Mouse (Mus musculus) heart, embryonic 12.5 days (tissue): ENCODE data around the gene Mga. TPM values are rescaled to one million over a fixed set of nuclear protein-coding genes. Genes with fewer than 3 reads are reported as not detected.
A peak's percentile ranks its signal among the peaks of the same experiment; 100 is the strongest.

Source experiments
- ATAC-seq: fragments of 200-750 bp; cut with Nextera tagmentation; 2 replicates; pipeline ENCODE4 v1.8.0; 2017; ENCODE audit warnings: moderate TSS enrichment, moderate library complexity; ENCODE audit not compliant: insufficient number of reproducible peaks, low FRiP score
- H3K27ac ChIP-seq: fragments of 300-500 bp; sonication (generic); 2 replicates; pipeline ENCODE4 v1.5.1; 2016; ENCODE audit warnings: mild to moderate bottlenecking, moderate library complexity; ENCODE audit not compliant: poor library complexity, severe bottlenecking
- H3K27me3 ChIP-seq: fragments of 300-500 bp; sonication (generic); replicated peaks from 2 replicates; pipeline ENCODE4 v1.6.1; 2016; ENCODE audit warnings: mild to moderate bottlenecking, moderate library complexity
- H3K36me3 ChIP-seq: fragments of 300-500 bp; sonication (generic); 2 replicates; pipeline ENCODE4 v1.6.1; 2016; ENCODE audit warnings: mild to moderate bottlenecking, moderate library complexity
- H3K4me1 ChIP-seq: fragments of 300-500 bp; sonication (generic); replicated peaks from 2 replicates; pipeline ENCODE4 v1.6.1; 2016; ENCODE audit warnings: mild to moderate bottlenecking
- H3K4me2 ChIP-seq: fragments of 300-500 bp; sonication (generic); 2 replicates; pipeline ENCODE4 v1.6.1; 2016; ENCODE audit warnings: mild to moderate bottlenecking, moderate library complexity
- H3K4me3 ChIP-seq: fragments of 300-500 bp; sonication (generic); 2 replicates; pipeline ENCODE4 v1.5.1; 2016; ENCODE audit warnings: mild to moderate bottlenecking
- H3K9ac ChIP-seq: fragments of 300-500 bp; sonication (generic); 2 replicates; pipeline ENCODE4 v1.6.1; 2016; ENCODE audit warnings: mild to moderate bottlenecking, moderate library complexity
- H3K9me3 ChIP-seq: fragments of 300-500 bp; sonication (generic); replicated peaks from 2 replicates; pipeline ENCODE4 v1.6.1; 2016; ENCODE audit warnings: mild to moderate bottlenecking, moderate library complexity
- WGBS: fragments of 180-500 bp; shearing (Covaris S2); methylation state at CpG from one replicate; pipeline ENCODE4 v1.1.7; 2016; 5-methylcytosine and 5-hydroxymethylcytosine counted together
- polyA plus RNA-seq: library from polyadenylated mRNA; unstranded; fragments of >200 nt; fragmentation: Nextera tagmentation; extraction: Ambion mirVana; gene quantifications from 2 replicates; pipeline ENCODE4 v1.2.1, GENCODE M21; 2016

Gene Mga
- polyA plus RNA-seq: 27.6 and 29.0 TPM in 2 replicates

- H3K4me1 ChIP-seq: peaks cover 20% of the 10 kb centered on the region
- H3K9me3 ChIP-seq: no peaks in the 10 kb centered on the region
- peak within 1 kb of the TSS; percentile 99 for H3K4me2 ChIP-seq
- WGBS: under 1% methylated on average over 58 of the region's 58 CpGs
- H3K36me3 ChIP-seq: 0 out of 2 replicates have a peak, but pooled peaks cover 3% of the 10 kb centered on the region
- peak within 1 kb of the TSS; percentile 64 for H3K9ac ChIP-seq
- ATAC-seq: peak; percentile 98
- H3K4me3 ChIP-seq: peak within 1 kb of the TSS; percentile 53
- H3K27ac ChIP-seq: peak within 1 kb of the TSS; percentile 95
- no peaks in the 10 kb centered on the region for H3K27me3 ChIP-seq
Measured at GRCm38 (mm10) chr2:119897090-119897732, at the start of gene Mga. TSS of gene Mga (plus strand) at chr2:119897228.

GRCm38 (mm10) chr2:119853811-119854210, 43.2 kb upstream of the Mga start:
- Histone ChIP-seq H3K4me2 (no peak overlapping the region), H3K9me3 (no peaks in the 10 kb centered on the region), H3K27me3 (no peaks in the 10 kb centered on the region), H3K4me3 (no peak overlapping the region), H3K36me3 (no peaks in the 10 kb centered on the region), H3K9ac (no peak overlapping the region), H3K27ac (no peak overlapping the region), H3K4me1 (no peaks in the 10 kb centered on the region)
- 72% methylated on average over 4 of the region's 4 CpGs for WGBS
- no peak for ATAC-seq

GRCm38 (mm10) chr2:119855310-119855850, 41.6 kb upstream of the Mga start:
- Histone ChIP-seq H3K27ac (no peak overlapping the region), H3K9ac (no peak overlapping the region), H3K4me3 (no peak overlapping the region), H3K4me2 (no peak overlapping the region), H3K9me3 (no peaks in the 10 kb centered on the region), H3K36me3 (no peaks in the 10 kb centered on the region), H3K27me3 (no peaks in the 10 kb centered on the region), H3K4me1 (no peaks in the 10 kb centered on the region)
- WGBS: 61% methylated on average over 6 of the region's 6 CpGs
- ATAC-seq: no peak

- Histone ChIP-seq H3K4me2 (no peak overlapping the region), H3K27ac (no peak overlapping the region), H3K9me3 (no peaks in the 10 kb centered on the region), H3K4me1 (no peaks in the 10 kb centered on the region), H3K36me3 (no peaks in the 10 kb centered on the region), H3K27me3 (peaks cover under 1% of the 10 kb centered on the region; the same call in 1 of the 2 replicates), H3K4me3 (no peak overlapping the region), H3K9ac (no peak overlapping the region)
- ATAC-seq: no peak
- WGBS: 70% methylated on average over 2 of the region's 2 CpGs
Measured at GRCm38 (mm10) chr2:119857341-119857740, 39.7 kb upstream of the Mga start.

- H3K9ac ChIP-seq: no peak overlapping the region
- 71% methylated on average over 4 of the region's 4 CpGs for WGBS
- no peaks in the 10 kb centered on the region for H3K9me3 ChIP-seq
- H3K4me3 ChIP-seq: no peak overlapping the region
- H3K4me1 ChIP-seq: no peaks in the 10 kb centered on the region
- no peak overlapping the region for H3K4me2 ChIP-seq
- H3K36me3 ChIP-seq: no peaks in the 10 kb centered on the region
- H3K27me3 ChIP-seq: peaks cover 15% of the 10 kb centered on the region; the same call in 1 of the 2 replicates
- H3K27ac ChIP-seq: no peak overlapping the region
- ATAC-seq: no peak
Measured at GRCm38 (mm10) chr2:119864484-119864883, 32.5 kb upstream of the Mga start.

GRCm38 (mm10) chr2:119872371-119873104, 24.5 kb upstream of the Mga start:
- 0 out of 2 replicates have a peak, but pooled peaks cover 18% of the 10 kb centered on the region for H3K27me3 ChIP-seq
- H3K4me1 ChIP-seq: no peaks in the 10 kb centered on the region
- WGBS: under 1% methylated on average over 73 of the region's 73 CpGs
- H3K4me2 ChIP-seq: peak overlapping the region; percentile 89
- H3K9ac ChIP-seq: peak overlapping the region; percentile 70
- peak overlapping the region; percentile 54 for H3K4me3 ChIP-seq
- no peaks in the 10 kb centered on the region for H3K9me3 ChIP-seq
- H3K36me3 ChIP-seq: no peaks in the 10 kb centered on the region
- H3K27ac ChIP-seq: peak overlapping the region; percentile 15; the same call in 1 of the 2 replicates
- ATAC-seq: peak; percentile 89

- WGBS: 1% methylated on average over 39 of the region's 39 CpGs
Measured at GRCm38 (mm10) chr2:119873105-119873464, 23.9 kb upstream of the Mga start.

GRCm38 (mm10) chr2:119875981-119876380, 21.0 kb upstream of the Mga start:
- H3K27me3 ChIP-seq: 0 out of 2 replicates have a peak, but pooled peaks cover 2% of the 10 kb centered on the region
- H3K27ac ChIP-seq: no peak overlapping the region
- no peak overlapping the region for H3K4me3 ChIP-seq
- no peak overlapping the region for H3K4me2 ChIP-seq
- H3K4me1 ChIP-seq: no peaks in the 10 kb centered on the region
- no peak for ATAC-seq
- H3K36me3 ChIP-seq: no peaks in the 10 kb centered on the region
- no peak overlapping the region for H3K9ac ChIP-seq
- no peaks in the 10 kb centered on the region for H3K9me3 ChIP-seq

More at GRCm38 (mm10) chr2:119873105-119873464, 23.9 kb upstream of the Mga start:
- Histone ChIP-seq H3K4me1 (no peaks in the 10 kb centered on the region), H3K9ac (peak overlapping the region; percentile 70), H3K27ac (peak overlapping the region; percentile 15; the same call in 1 of the 2 replicates), H3K27me3 (0 out of 2 replicates have a peak, but pooled peaks cover 13% of the 10 kb centered on the region), H3K4me3 (peak overlapping the region; percentile 54), H3K4me2 (peak overlapping the region; percentile 89), H3K9me3 (no peaks in the 10 kb centered on the region), H3K36me3 (no peaks in the 10 kb centered on the region)
- peak; percentile 89 for ATAC-seq

- Histone ChIP-seq H3K4me2 (no peak overlapping the region), H3K36me3 (no peaks in the 10 kb centered on the region), H3K27ac (no peak overlapping the region), H3K9ac (no peak overlapping the region), H3K4me1 (peaks cover 14% of the 10 kb centered on the region), H3K27me3 (no peaks in the 10 kb centered on the region), H3K9me3 (no peaks in the 10 kb centered on the region), H3K4me3 (no peak overlapping the region)
- ATAC-seq: no peak
- 88% methylated on average over 3 of the region's 3 CpGs for WGBS
Measured at GRCm38 (mm10) chr2:119887201-119887600, 9.8 kb upstream of the Mga start.

- Histone ChIP-seq H3K4me1 (peaks cover 20% of the 10 kb centered on the region), H3K9ac (peak overlapping the region; percentile 64), H3K4me2 (peak overlapping the region; percentile 99), H3K36me3 (0 out of 2 replicates have a peak, but pooled peaks cover 3% of the 10 kb centered on the region), H3K9me3 (no peaks in the 10 kb centered on the region), H3K4me3 (peak overlapping the region; percentile 53), H3K27ac (peak overlapping the region; percentile 95), H3K27me3 (no peaks in the 10 kb centered on the region)
- ATAC-seq: peak; percentile 86
- 10% methylated on average over 19 of the region's 19 CpGs for WGBS
Measured at GRCm38 (mm10) chr2:119896553-119897089, 407 bp upstream of the Mga start.

GRCm38 (mm10) chr2:119898141-119898594, 1.1 kb downstream of the Mga start:
- ATAC-seq: no peak; the same call in 1 of the 2 replicates
- WGBS: 6% methylated on average over 19 of the region's 19 CpGs

More at GRCm38 (mm10) chr2:119898141-119898594, 1.1 kb downstream of the Mga start:
- peak overlapping the region; percentile 99 for H3K4me2 ChIP-seq
- H3K9ac ChIP-seq: peak overlapping the region; percentile 64
- H3K9me3 ChIP-seq: no peaks in the 10 kb centered on the region
- H3K4me3 ChIP-seq: peak overlapping the region; percentile 53
- peaks cover 23% of the 10 kb centered on the region for H3K4me1 ChIP-seq
- H3K27ac ChIP-seq: peak overlapping the region; percentile 95; the same call in 1 of the 2 replicates
- H3K27me3 ChIP-seq: no peaks in the 10 kb centered on the region
- peaks cover 10% of the 10 kb centered on the region for H3K36me3 ChIP-seq
